Mouse (Mus musculus) embryonic facial prominence, embryonic 12.5 days (tissue): ENCODE data around the gene Glis3. TPM values are rescaled to one million over a fixed set of nuclear protein-coding genes. Genes with fewer than 3 reads are reported as not detected.

Experiments
- polyA plus RNA-seq: library from polyadenylated mRNA; unstranded; fragments of >200 nt; fragmentation: Nextera tagmentation; extraction: Ambion mirVana; gene quantifications from 2 replicates; pipeline ENCODE4 v1.2.1, GENCODE M21; 2016

The Glis3 gene
- polyA plus RNA-seq, 1 experiment from 2014 or later, result 7.8 TPM

Other genes with a start within 250 kb of the Glis3 start
- 1.1 and 2.2 TPM in 2 replicates for gene Slc1a1, start 155.0 kb upstream of the Glis3 start, polyA plus RNA-seq